ENCODE assay signal across 8 mouse cellular contexts in the genomic region with DNA sequence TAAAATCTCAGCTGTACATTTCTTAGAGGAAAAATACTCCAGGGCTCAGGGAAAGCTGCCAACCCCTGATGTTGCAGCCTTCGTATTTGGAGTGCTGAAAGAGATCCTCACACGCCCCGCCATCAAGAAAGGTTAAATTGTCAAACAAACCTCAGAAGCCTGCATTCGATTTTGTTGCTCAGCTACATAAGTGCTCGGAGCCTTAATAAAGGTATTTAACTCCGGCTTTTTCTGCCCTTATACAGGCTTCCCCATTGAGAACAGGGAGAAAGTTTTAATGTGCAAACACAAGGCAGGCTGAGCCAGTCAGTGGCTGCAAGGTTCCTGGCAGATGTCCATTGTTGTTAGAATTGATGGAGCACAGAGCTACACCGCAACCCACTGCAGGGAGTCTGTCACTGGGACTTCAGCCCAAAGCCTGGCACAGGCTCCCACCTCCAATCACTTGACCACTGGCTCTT.
DNase-seq lines count a peak whose midpoint lies in the region; ATAC-seq lines count a peak whose summit lies in the region.

No protein-coding gene starts in this region.

- H3K4me3 ChIP-seq in embryonic facial prominence, embryonic 10.5 days: no peak overlapping the region
- H3K4me3 ChIP-seq in limb, embryonic 13.5 days: no peak overlapping the region

- H3K27ac ChIP-seq in embryonic facial prominence, embryonic 10.5 days (replicated peaks): peak overlapping the region; percentile 65; the same call in 1 of the 2 replicates
- H3K27ac ChIP-seq in limb, embryonic 13.5 days: peak overlapping the region; percentile 94

- H3K4me2 ChIP-seq in limb, embryonic 13.5 days (replicated peaks): peak overlapping the region; percentile 42

- H3K4me1 ChIP-seq in embryonic facial prominence, embryonic 10.5 days: peaks cover 41% of the 10 kb centered on the region
- peaks cover 74% of the 10 kb centered on the region for H3K4me1 ChIP-seq in limb, embryonic 13.5 days

- peak; percentile 4 for DNase-seq in kidney, adult 9 months
- no peak for DNase-seq in kidney, adult 8-10 months
- peak; percentile 27 for DNase-seq in cerebellum, adult 11 months
- DNase-seq in embryonic facial prominence, embryonic 10.5 days (ENCODE audit: low spot score): peak; percentile 48
- DNase-seq in T-cell, adult 2 months (ENCODE audit: low spot score): no peak
- no peak for DNase-seq in thymus, postnatal 25 days
- no peak for DNase-seq in embryo, embryonic 10.5 days (ENCODE audit: low spot score)

- no peaks in the 10 kb centered on the region for H3K9me3 ChIP-seq in embryonic facial prominence, embryonic 10.5 days
- no peaks in the 10 kb centered on the region for H3K9me3 ChIP-seq in limb, embryonic 13.5 days

- WGBS in embryonic facial prominence, embryonic 10.5 days: 61% methylated on average over 7 of the region's 7 CpGs
- WGBS in limb, embryonic 13.5 days: 10% methylated on average over 7 of the region's 7 CpGs

- no peak overlapping the region for H3K9ac ChIP-seq in limb, embryonic 13.5 days

- H3K36me3 ChIP-seq in embryonic facial prominence, embryonic 10.5 days (replicated peaks): no peaks in the 10 kb centered on the region
- no peaks in the 10 kb centered on the region for H3K36me3 ChIP-seq in limb, embryonic 13.5 days

- peak; percentile 58 for ATAC-seq in limb, embryonic 13.5 days (ENCODE audit: low FRiP score, low read depth)

- H3K27me3 ChIP-seq in embryonic facial prominence, embryonic 10.5 days (replicated peaks; ENCODE audit: low read depth, poor library complexity, severe bottlenecking): no peaks in the 10 kb centered on the region
- no peaks in the 10 kb centered on the region for H3K27me3 ChIP-seq in limb, embryonic 13.5 days

Comparison
In these comparisons a context has a peak if more than half of its experiments do, and no peak if none do; other contexts are left out.
1. DNase-seq: peak in kidney, adult 9 months (single experiment), cerebellum, adult 11 months (single experiment) and embryonic facial prominence, embryonic 10.5 days (single experiment); none in kidney, adult 8-10 months (0 of 2), T-cell, adult 2 months (single experiment), thymus, postnatal 25 days (single experiment) and embryo, embryonic 10.5 days (single experiment).